ENCODE assay signal across 11 mouse cellular contexts in genomic region chr9:104338489-104339427, GRCm38 (mm10). TPM values are rescaled to one million over a fixed set of nuclear protein-coding genes. Genes with fewer than 3 reads are reported as not detected.
DNase-seq lines count a peak whose midpoint lies in the region; ATAC-seq and TF ChIP-seq lines count a peak whose summit lies in the region.
"Had no signal": no experiment of that assay in that cellular context is flagged by ENCODE, and none has a peak within 500 bp of the region (broad histone marks: within the 10 kb centered on the region; RNA-seq: fewer than 3 reads in every experiment).

No protein-coding gene starts in this region.

- H3K79me2 ChIP-seq in CH12.LX (replicated peaks; ENCODE audit: control insufficient read depth, extremely low read depth, insufficient read depth, poor library complexity, severe bottlenecking) = no peaks in the 10 kb centered on the region

- 80% methylated on average over 18 of the region's 18 CpGs for WGBS in intestine, postnatal 0 days
- 80% methylated on average over 18 of the region's 18 CpGs for WGBS in intestine, embryonic 16.5 days
- 35% methylated on average over 18 of the region's 18 CpGs for WGBS in thymus, adult 2 months
- 86% methylated on average over 18 of the region's 18 CpGs for WGBS in kidney, embryonic 14.5 days

- ATAC-seq in intestine, postnatal 0 days = peak; percentile 3; the same call in 1 of the 2 replicates
- ATAC-seq in intestine, embryonic 16.5 days = no peak
- no peak for ATAC-seq in kidney, embryonic 14.5 days (ENCODE audit: low FRiP score, low TSS enrichment)
- ATAC-seq: midbrain, embryonic 15.5 days had no signal

- H3K27me3 ChIP-seq in intestine, postnatal 0 days (replicated peaks; ENCODE audit: control insufficient read depth, insufficient read depth, low read length) = no peaks in the 10 kb centered on the region
- H3K27me3 ChIP-seq in intestine, embryonic 16.5 days (replicated peaks; ENCODE audit: control insufficient read depth, insufficient read depth, low read length) = no peaks in the 10 kb centered on the region
- no peaks in the 10 kb centered on the region for H3K27me3 ChIP-seq in CH12.LX (replicated peaks)
- no peaks in the 10 kb centered on the region for H3K27me3 ChIP-seq in thymus, adult 2 months (ENCODE audit: control insufficient read depth, insufficient read depth, low read length)
- no peaks in the 10 kb centered on the region for H3K27me3 ChIP-seq in kidney, embryonic 14.5 days (ENCODE audit: control insufficient read depth, insufficient read depth, low read length)
- H3K27me3 ChIP-seq: heart, embryonic 12.5 days; hindbrain, embryonic 15.5 days; midbrain, embryonic 15.5 days had no signal

- no peak overlapping the region for H3K27ac ChIP-seq in intestine, postnatal 0 days (ENCODE audit: low read depth, low read length)
- H3K27ac ChIP-seq in intestine, embryonic 16.5 days (ENCODE audit: low read length) = no peak overlapping the region
- H3K27ac ChIP-seq in CH12.LX (ENCODE audit: insufficient read depth, low read depth) = no peak overlapping the region
- H3K27ac ChIP-seq in thymus, adult 2 months (ENCODE audit: control insufficient read depth, insufficient read depth, low read length) = peak overlapping the region; percentile 9; the same call in 1 of the 2 replicates
- no peak overlapping the region for H3K27ac ChIP-seq in kidney, embryonic 14.5 days (ENCODE audit: low read depth, low read length)
- H3K27ac ChIP-seq: hindbrain, embryonic 15.5 days; midbrain, embryonic 15.5 days had no signal

- no peaks in the 10 kb centered on the region for H3K9me3 ChIP-seq in intestine, postnatal 0 days (ENCODE audit: control insufficient read depth)
- H3K9me3 ChIP-seq in intestine, embryonic 16.5 days (ENCODE audit: control insufficient read depth, low read length) = no peaks in the 10 kb centered on the region
- H3K9me3 ChIP-seq in CH12.LX (replicated peaks; ENCODE audit: low read length) = no peaks in the 10 kb centered on the region
- no peaks in the 10 kb centered on the region for H3K9me3 ChIP-seq in kidney, embryonic 14.5 days (ENCODE audit: control insufficient read depth, low read length)
- H3K9me3 ChIP-seq: heart, embryonic 12.5 days; hindbrain, embryonic 15.5 days; midbrain, embryonic 15.5 days had no signal

- no peak for TF ChIP-seq EP300 in CH12.LX (IDR thresholded peaks at IDR 0.05; ENCODE audit: low read length)

- DNase-seq in CH12.LX (ENCODE audit: extremely low read depth) = peak; percentile 40
- peak; percentile 48 for DNase-seq in lung, postnatal 36 days
- DNase-seq in thymus, adult 2 months = peak; percentile 11
- DNase-seq in neural tube, embryonic 10.5 days (ENCODE audit: extremely low spot score, low spot score) = no peak
- no peak for DNase-seq in right cerebral cortex, adult 18-20 months

- in situ Hi-C loops in CH12.LX (cut with MboI; ENCODE audit: low pct_ligation_motif_present, low pct_unique_long_range_greater_than_20kb, low sequenced_read_pairs) = no loop called here

- no peak overlapping the region for H3K4me2 ChIP-seq in intestine, postnatal 0 days (replicated peaks; ENCODE audit: low read depth)
- no peak overlapping the region for H3K4me2 ChIP-seq in intestine, embryonic 16.5 days (ENCODE audit: low read depth, low read length)
- H3K4me2 ChIP-seq in CH12.LX (ENCODE audit: insufficient read depth, low read depth, poor library complexity, severe bottlenecking) = peak overlapping the region; percentile 74
- no peak overlapping the region for H3K4me2 ChIP-seq in kidney, embryonic 14.5 days (replicated peaks; ENCODE audit: low read depth, low read length)

- no peak for TF ChIP-seq RAD21 in CH12.LX (IDR thresholded peaks at IDR 0.05; ENCODE audit: low read depth, low read length)

- H3K9ac ChIP-seq in intestine, postnatal 0 days (ENCODE audit: low read depth, low read length) = no peak overlapping the region
- H3K9ac ChIP-seq in intestine, embryonic 16.5 days (ENCODE audit: low read depth, low read length) = no peak overlapping the region
- H3K9ac ChIP-seq in CH12.LX (ENCODE audit: insufficient read depth, low read depth) = no peak overlapping the region
- no peak overlapping the region for H3K9ac ChIP-seq in kidney, embryonic 14.5 days (ENCODE audit: low read depth, low read length)
- H3K9ac ChIP-seq: heart, embryonic 12.5 days; hindbrain, embryonic 15.5 days; midbrain, embryonic 15.5 days had no signal

- H3K36me3 ChIP-seq in intestine, postnatal 0 days (ENCODE audit: control insufficient read depth, insufficient read depth) = no peaks in the 10 kb centered on the region
- no peaks in the 10 kb centered on the region for H3K36me3 ChIP-seq in intestine, embryonic 16.5 days (ENCODE audit: control insufficient read depth, insufficient read depth, low read length)
- H3K36me3 ChIP-seq in CH12.LX (replicated peaks in 1 of 2; ENCODE audit: control insufficient read depth in 1 of 2, insufficient read depth in 1 of 2, low read length in 1 of 2) = no peaks in the 10 kb centered on the region
- no peaks in the 10 kb centered on the region for H3K36me3 ChIP-seq in thymus, adult 2 months (ENCODE audit: control insufficient read depth, insufficient read depth, low read length)
- H3K36me3 ChIP-seq in kidney, embryonic 14.5 days (ENCODE audit: control insufficient read depth, insufficient read depth, low read length) = no peaks in the 10 kb centered on the region
- H3K36me3 ChIP-seq: heart, embryonic 12.5 days; hindbrain, embryonic 15.5 days; midbrain, embryonic 15.5 days had no signal

- no peak overlapping the region for H3K4me3 ChIP-seq in intestine, postnatal 0 days (ENCODE audit: low read depth, low read length)
- no peak overlapping the region for H3K4me3 ChIP-seq in intestine, embryonic 16.5 days (ENCODE audit: low read length)
- peak overlapping the region in 2 of 3 experiments; percentile 8 to 26 for H3K4me3 ChIP-seq in CH12.LX (replicated peaks in 1 of 3; ENCODE audit: low read depth in 2 of 3, low read length in 2 of 3, poor library complexity in 1 of 3)
- H3K4me3 ChIP-seq in thymus, adult 2 months (ENCODE audit: control insufficient read depth, insufficient read depth, low read length) = 0 out of 2 replicates have a peak overlapping the region, but pooled peaks have one; percentile 4
- no peak overlapping the region for H3K4me3 ChIP-seq in kidney, embryonic 14.5 days (ENCODE audit: low read length)
- H3K4me3 ChIP-seq: midbrain, embryonic 15.5 days had no signal

- TF ChIP-seq POLR2A in CH12.LX (IDR thresholded peaks at IDR 0.05; ENCODE audit: low read depth, low read length) = no peak
- no peak for TF ChIP-seq POLR2A in thymus, adult 2 months (IDR thresholded peaks at IDR 0.05; ENCODE audit: control insufficient read depth, extremely low read depth, insufficient read depth, low read length, poor library complexity)

- no peaks in the 10 kb centered on the region for H3K4me1 ChIP-seq in intestine, postnatal 0 days (replicated peaks; ENCODE audit: control insufficient read depth, insufficient read depth, low read length)
- no peaks in the 10 kb centered on the region for H3K4me1 ChIP-seq in intestine, embryonic 16.5 days (ENCODE audit: control insufficient read depth, insufficient read depth, low read length)
- peaks cover 8 to 37% of the 10 kb centered on the region in 2 experiments for H3K4me1 ChIP-seq in CH12.LX (ENCODE audit: control insufficient read depth in 1 of 2, insufficient read depth in 2 of 2)
- H3K4me1 ChIP-seq in thymus, adult 2 months (replicated peaks; ENCODE audit: control insufficient read depth, insufficient read depth, low read length) = no peaks in the 10 kb centered on the region
- no peaks in the 10 kb centered on the region for H3K4me1 ChIP-seq in kidney, embryonic 14.5 days (ENCODE audit: control insufficient read depth, insufficient read depth, low read length)

- dilution Hi-C loops in CH12.LX (cut with MboI; ENCODE audit: extremely low pct_ligation_motif_present, extremely low pct_unique_long_range_greater_than_20kb, low sequenced_read_pairs) = no loop called here

- TF ChIP-seq CTCF in intestine, postnatal 0 days (IDR thresholded peaks at IDR 0.05; ENCODE audit: low read depth) = no peak
- TF ChIP-seq CTCF in CH12.LX (conservative IDR thresholded peaks at IDR 0.05 in 1 of 2, IDR thresholded peaks at IDR 0.05 in 1 of 2; ENCODE audit: low read depth in 2 of 2, low read length in 2 of 2) = no peak
- no peak for TF ChIP-seq CTCF in thymus, adult 2 months (IDR thresholded peaks at IDR 0.05; ENCODE audit: borderline replicate concordance, control insufficient read depth, extremely low read depth, insufficient read depth, low read length, poor library complexity)

TF ChIP-seq in CH12.LX, 34 proteins besides CTCF, POLR2A, EP300 and RAD21 (continues in another document):
- TF ChIP-seq SMC3 (IDR thresholded peaks at IDR 0.05; ENCODE audit: low read depth, low read length) (no peak), MAFK (IDR thresholded peaks at IDR 0.05; ENCODE audit: insufficient replicate concordance, low read length) (no peak), ZNF384 (IDR thresholded peaks at IDR 0.05; ENCODE audit: low read depth, low read length) (peak; percentile 89), GABPA (IDR thresholded peaks at IDR 0.05; ENCODE audit: insufficient replicate concordance, low read depth, low read length) (no peak), MAX (IDR thresholded peaks at IDR 0.05; ENCODE audit: low read length) (0 out of 2 replicates have a peak, but pooled peaks have one; percentile 56), MAZ (IDR thresholded peaks at IDR 0.05; ENCODE audit: low read depth, low read length) (no peak), SIN3A (IDR thresholded peaks at IDR 0.05; ENCODE audit: low read length) (0 out of 2 replicates have a peak, but pooled peaks have one; percentile 30), ELF1 (IDR thresholded peaks at IDR 0.05; ENCODE audit: low read depth, low read length) (no peak; the same call in 1 of the 2 replicates), NELFE (IDR thresholded peaks at IDR 0.05; ENCODE audit: low read depth, low read length) (no peak), ZKSCAN1 (IDR thresholded peaks at IDR 0.05; ENCODE audit: borderline replicate concordance, low read depth, low read length) (no peak), ZMIZ1 (IDR thresholded peaks at IDR 0.05; ENCODE audit: low read depth, low read length) (no peak), JUND (conservative IDR thresholded peaks at IDR 0.05; ENCODE audit: low read depth, low read length) (no peak), TCF12 (IDR thresholded peaks at IDR 0.05; ENCODE audit: low read depth, low read length) (no peak), BHLHE40 (IDR thresholded peaks at IDR 0.05; ENCODE audit: low read depth, low read length) (0 out of 2 replicates have a peak, but pooled peaks have one; percentile 7)

RNA-seq across cellular contexts. Expression of gene Acpp, which starts 1.2 kb away (rescaled TPM):
- 2.9 and 3.6 TPM in 2 replicates for polyA plus RNA-seq in intestine, postnatal 0 days (2015; fragmentation: Nextera tagmentation; extraction: Ambion mirVana)
- polyA plus RNA-seq in intestine, embryonic 16.5 days (2015; fragmentation: Nextera tagmentation; extraction: Ambion mirVana) = 2.3 and 2.6 TPM in 2 replicates
- total RNA-seq in CH12.LX (2012; rRNA removed) (0.17 and 0.30 TPM in 2 replicates), CH12.LX (2014; rRNA removed) (0.19 and 0.27 TPM in 2 replicates)
- polyA plus RNA-seq in CH12.LX (2012; ENCODE audit: insufficient read length, low read depth) = 0.56 and 0.97 TPM in 2 replicates
- 9.9 and 11.2 TPM in 2 replicates for polyA plus RNA-seq in thymus, adult 2 months (2012; rRNA removed)
- 1.1 and 2.0 TPM in 2 replicates for polyA plus RNA-seq in kidney, embryonic 14.5 days (2014; fragmentation: Nextera tagmentation; extraction: Ambion mirVana)
- polyA plus RNA-seq: heart, embryonic 12.5 days had no signal

Comparison
In these comparisons a context has a peak if more than half of its experiments do, and no peak if none do; other contexts are left out.
1. H3K4me3 ChIP-seq: peak in CH12.LX (2 of 3) and thymus, adult 2 months (single experiment); none in intestine, postnatal 0 days (single experiment), intestine, embryonic 16.5 days (single experiment) and kidney, embryonic 14.5 days (single experiment).
2. DNase-seq: peak in CH12.LX (single experiment), lung, postnatal 36 days (single experiment) and thymus, adult 2 months (single experiment); none in neural tube, embryonic 10.5 days (single experiment) and right cerebral cortex, adult 18-20 months (single experiment).